Mouse (Mus musculus) intestine, postnatal 0 days (tissue): Measurements from ENCODE around the gene Acrbp. TPM values are rescaled to one million over a fixed set of nuclear protein-coding genes. Genes with fewer than 3 reads are reported as not detected.

ENCODE experiments used
- ATAC-seq: fragments of 200-750 bp; cut with Nextera tagmentation; 2 replicates; pipeline ENCODE4 v1.8.0; 2017; ENCODE audit warnings: mild to moderate bottlenecking, moderate TSS enrichment, moderate library complexity
- H3K27ac ChIP-seq: fragments of 300-500 bp; sonication (generic); 2 replicates; pipeline ENCODE4 v1.5.1; 2014; ENCODE audit warnings: mild to moderate bottlenecking, low read depth, low read length, moderate library complexity
- H3K27me3 ChIP-seq: fragments of 300-500 bp; sonication (generic); replicated peaks from 2 replicates; pipeline ENCODE4 v1.6.1; 2014; ENCODE audit warnings: low read length, mixed read lengths; ENCODE audit not compliant: control insufficient read depth, insufficient read depth
- H3K36me3 ChIP-seq: fragments of 300-500 bp; sonication (generic); 2 replicates; pipeline ENCODE4 v1.6.1; 2014; ENCODE audit warnings: mild to moderate bottlenecking, moderate library complexity; ENCODE audit not compliant: control insufficient read depth, insufficient read depth
- H3K4me1 ChIP-seq: fragments of 300-500 bp; sonication (generic); replicated peaks from 2 replicates; pipeline ENCODE4 v1.6.1; 2014; ENCODE audit warnings: antibody characterized with exemption, low read length, mixed read lengths; ENCODE audit not compliant: control insufficient read depth, insufficient read depth
- H3K4me2 ChIP-seq: fragments of 300-500 bp; sonication (generic); replicated peaks from 2 replicates; pipeline ENCODE4 v1.6.1; 2014; ENCODE audit warnings: low read depth, mild to moderate bottlenecking, moderate library complexity
- H3K4me3 ChIP-seq: fragments of 300-500 bp; sonication (generic); 2 replicates; pipeline ENCODE4 v1.5.1; 2014; ENCODE audit warnings: low read depth, low read length
- H3K9ac ChIP-seq: fragments of 300-500 bp; sonication (generic); 2 replicates; pipeline ENCODE4 v1.6.1; 2014; ENCODE audit warnings: mild to moderate bottlenecking, low read depth, low read length
- H3K9me3 ChIP-seq: fragments of 300-500 bp; sonication (generic); 2 replicates; pipeline ENCODE4 v1.6.1; 2016; ENCODE audit warnings: mixed run types; ENCODE audit not compliant: control insufficient read depth
- CTCF ChIP-seq: sonication (generic); IDR thresholded peaks from 2 replicates; pipeline ENCODE4 v1.5.1; 2016; ENCODE audit warnings: low read depth, mild to moderate bottlenecking, control low read depth, antibody characterized with exemption, moderate library complexity
- WGBS: fragments of 180-500 bp; shearing (Covaris S2); extraction: QIAGEN DNeasy Blood & Tissue Kit; methylation state at CpG from one replicate; pipeline ENCODE4 v1.1.7; 2014; 5-methylcytosine and 5-hydroxymethylcytosine counted together
- polyA plus RNA-seq: library from polyadenylated mRNA; unstranded; fragments of >200 nt; fragmentation: Nextera tagmentation; extraction: Ambion mirVana; gene quantifications from 2 replicates; pipeline ENCODE4 v1.2.1, GENCODE M21; 2015

The Acrbp gene
- polyA plus RNA-seq, 1 experiment from 2014 or later = 3.1 TPM

DNA sequence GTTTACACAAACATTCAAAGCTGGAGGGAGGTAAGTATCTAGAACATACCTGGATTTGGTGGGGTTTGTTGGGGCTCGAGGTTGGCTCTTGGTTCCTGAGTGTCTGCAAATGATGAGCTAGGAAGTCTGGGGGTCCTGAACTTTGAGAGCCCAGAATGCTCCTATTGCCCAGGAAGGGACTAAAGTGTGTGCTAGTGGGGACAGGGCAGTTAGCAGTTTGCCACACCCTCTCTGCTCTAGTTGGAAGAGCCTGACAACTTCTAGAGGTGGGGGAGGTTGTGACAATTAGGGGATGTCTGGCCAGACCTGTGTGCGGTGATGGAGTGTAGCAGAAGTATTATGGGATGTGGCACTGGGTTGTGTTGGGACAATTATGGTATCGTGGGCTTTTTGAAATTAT, 45.4 kb downstream of the Acrbp start:
- Histone ChIP-seq H3K27ac (peak overlapping the region; percentile 91; the same call in 1 of the 2 replicates), H3K4me3 (no peak overlapping the region), H3K9me3 (no peaks in the 10 kb centered on the region), H3K4me2 (no peak overlapping the region), H3K27me3 (no peaks in the 10 kb centered on the region), H3K9ac (no peak overlapping the region), H3K4me1 (peaks cover 19% of the 10 kb centered on the region; the same call in 1 of the 2 replicates), H3K36me3 (peaks cover 5% of the 10 kb centered on the region; the same call in 1 of the 2 replicates)
- no peak for TF ChIP-seq CTCF
- 48% methylated on average over 3 of the region's 3 CpGs for WGBS
- no peak for ATAC-seq

DNA sequence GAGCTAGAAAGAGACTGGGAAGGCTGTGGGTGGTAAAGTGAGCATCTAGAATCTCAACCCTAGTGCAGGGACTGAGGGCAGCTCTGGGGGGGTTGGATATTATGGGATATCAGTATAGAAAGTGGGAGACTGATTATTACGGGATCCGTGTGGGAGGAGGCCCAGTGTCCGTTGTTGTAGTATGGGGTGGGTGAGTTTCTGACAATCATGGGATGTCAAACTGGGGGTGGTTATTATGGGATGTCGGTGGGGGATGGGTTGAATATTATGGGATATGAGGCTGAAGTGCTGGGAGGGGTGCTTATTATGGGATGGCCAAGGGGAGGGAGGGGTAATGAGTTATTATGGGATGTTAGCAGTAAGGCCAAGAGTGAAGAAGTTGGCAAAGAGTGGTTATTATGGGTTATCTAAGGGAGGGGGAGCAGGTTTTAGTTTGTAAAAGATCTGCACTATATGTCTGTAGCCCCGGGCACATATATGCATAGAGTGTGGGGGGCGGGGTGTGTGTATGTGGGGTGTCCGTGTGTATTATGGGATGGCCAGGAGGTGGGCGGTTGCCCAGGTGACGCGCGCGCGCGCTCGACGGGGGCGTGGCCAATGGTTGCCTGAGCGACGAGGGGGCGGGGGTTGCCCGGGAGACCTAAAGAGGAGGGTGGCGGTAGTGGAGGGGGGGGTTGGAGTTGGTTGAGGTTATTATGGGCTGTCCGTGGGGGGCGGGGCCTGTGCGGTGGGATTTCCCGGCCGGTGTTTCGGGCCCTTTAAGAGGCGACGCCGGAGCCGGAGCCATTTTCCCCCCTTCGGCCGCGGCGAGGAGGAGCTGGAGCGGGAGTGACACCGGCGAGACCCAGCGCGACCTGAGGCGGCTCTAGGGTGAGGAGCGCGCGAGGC, 46.1 kb downstream of the Acrbp start, which contains the start of gene Chd4:
Gene Chd4, plus strand, starts transcription at position 591 of the 888 bp plus-strand sequence.
- H3K4me3 ChIP-seq = peak within 1 kb of the TSS; percentile 79
- WGBS = 3% methylated on average over 30 of the region's 45 CpGs
- peak; percentile 68 for ATAC-seq
- peaks cover 12% of the 10 kb centered on the region; the same call in 1 of the 2 replicates for H3K4me1 ChIP-seq
- no peaks in the 10 kb centered on the region for H3K27me3 ChIP-seq
- peak within 1 kb of the TSS; percentile 91 for H3K27ac ChIP-seq
- H3K9ac ChIP-seq = peak within 1 kb of the TSS; percentile 91
- H3K9me3 ChIP-seq = no peaks in the 10 kb centered on the region
- peaks cover 13% of the 10 kb centered on the region for H3K36me3 ChIP-seq
- peak within 1 kb of the TSS; percentile 70 for H3K4me2 ChIP-seq
- no peak for TF ChIP-seq CTCF

DNA sequence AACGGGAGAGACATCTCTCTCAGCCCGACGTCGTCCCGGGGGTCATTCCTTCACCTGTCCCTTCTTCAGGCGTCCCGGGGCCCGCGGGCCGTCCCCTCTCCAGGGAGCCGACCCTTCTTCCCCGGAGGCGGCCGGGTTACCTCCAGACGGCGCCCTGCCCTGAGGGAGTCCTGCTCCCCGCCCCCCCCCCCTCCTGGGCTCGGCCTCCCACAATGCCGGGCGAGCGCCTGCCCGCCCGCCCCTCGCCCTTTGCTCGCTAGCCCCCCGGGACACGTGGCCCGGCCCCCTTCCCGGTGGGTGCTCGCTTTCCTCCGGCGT, 46.7 kb downstream of the Acrbp start:
- Histone ChIP-seq H3K9me3 (no peaks in the 10 kb centered on the region), H3K4me2 (peak overlapping the region; percentile 70), H3K36me3 (peaks cover 18% of the 10 kb centered on the region), H3K27me3 (no peaks in the 10 kb centered on the region), H3K27ac (peak overlapping the region; percentile 91), H3K9ac (peak overlapping the region; percentile 91), H3K4me3 (peak overlapping the region; percentile 79), H3K4me1 (peaks cover 12% of the 10 kb centered on the region; the same call in 1 of the 2 replicates)
- ATAC-seq = no peak; the same call in 1 of the 2 replicates
- WGBS = 3% methylated on average over 12 of the region's 32 CpGs
- no peak for TF ChIP-seq CTCF

DNA sequence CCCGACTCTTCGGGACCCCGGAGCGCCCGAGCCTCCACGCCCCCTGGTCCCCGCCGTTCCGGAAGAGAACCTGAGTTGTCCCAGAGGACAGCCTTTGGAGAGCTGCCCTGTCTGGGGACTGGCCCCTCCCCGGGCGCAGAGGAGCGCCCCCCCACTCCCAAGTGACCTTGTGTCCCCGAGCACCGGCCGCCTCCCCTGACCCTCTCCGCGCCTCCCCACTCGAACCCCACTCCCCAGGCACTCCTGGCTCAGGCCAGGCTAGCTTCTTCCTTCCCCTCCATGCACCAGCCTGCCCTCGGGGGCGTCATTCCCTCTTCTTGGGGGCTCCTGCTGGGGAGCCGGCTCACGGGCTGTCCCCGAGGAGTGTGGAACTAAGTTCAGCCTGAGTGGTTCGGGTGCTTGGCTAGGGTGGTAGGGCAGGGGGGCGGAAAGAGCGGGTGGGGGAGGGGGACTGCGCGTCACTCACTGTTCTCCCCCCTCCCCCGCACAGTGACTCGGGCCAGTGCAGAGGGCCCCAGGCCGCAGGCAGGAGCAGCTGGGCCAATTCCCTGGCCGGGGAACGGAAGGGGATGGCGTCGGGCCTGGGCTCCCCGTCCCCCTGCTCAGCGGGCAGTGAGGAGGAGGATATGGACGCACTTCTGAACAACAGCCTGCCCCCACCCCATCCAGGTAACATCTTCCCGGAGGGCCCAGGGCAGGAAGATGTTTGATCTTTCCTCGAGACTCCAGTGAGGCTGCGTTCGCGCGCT, 47.3 kb downstream of the Acrbp start:
- WGBS = 0% methylated on average over 42 of the region's 44 CpGs
- H3K27me3 ChIP-seq = no peaks in the 10 kb centered on the region
- peaks cover 12% of the 10 kb centered on the region; the same call in 1 of the 2 replicates for H3K4me1 ChIP-seq
- peak overlapping the region; percentile 79 for H3K4me3 ChIP-seq
- no peaks in the 10 kb centered on the region for H3K9me3 ChIP-seq
- ATAC-seq = peak; percentile 41
- H3K4me2 ChIP-seq = peak overlapping the region; percentile 70
- peak overlapping the region; percentile 91 for H3K27ac ChIP-seq
- no peak for TF ChIP-seq CTCF
- peaks cover 23% of the 10 kb centered on the region for H3K36me3 ChIP-seq
- H3K9ac ChIP-seq = peak overlapping the region; percentile 91

DNA sequence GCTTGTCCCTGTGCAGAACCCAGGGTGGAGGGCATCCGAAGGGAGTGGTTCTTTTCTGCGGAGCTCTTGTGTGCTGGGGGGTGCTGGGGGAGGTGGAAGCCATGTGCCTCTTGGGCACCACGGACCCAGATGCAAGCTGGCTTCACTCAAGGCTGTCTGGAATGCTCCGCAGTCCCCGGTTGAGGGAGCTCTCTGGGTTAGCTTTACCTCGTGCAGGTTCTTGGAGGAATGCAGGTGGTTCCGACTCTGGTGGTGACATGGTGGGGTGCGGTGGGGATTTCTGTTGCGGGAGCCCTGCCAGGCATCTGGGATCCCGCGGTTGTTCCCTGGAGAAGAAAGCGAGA, 47.8 kb downstream of the Acrbp start:
- ATAC-seq = no peak

DNA sequence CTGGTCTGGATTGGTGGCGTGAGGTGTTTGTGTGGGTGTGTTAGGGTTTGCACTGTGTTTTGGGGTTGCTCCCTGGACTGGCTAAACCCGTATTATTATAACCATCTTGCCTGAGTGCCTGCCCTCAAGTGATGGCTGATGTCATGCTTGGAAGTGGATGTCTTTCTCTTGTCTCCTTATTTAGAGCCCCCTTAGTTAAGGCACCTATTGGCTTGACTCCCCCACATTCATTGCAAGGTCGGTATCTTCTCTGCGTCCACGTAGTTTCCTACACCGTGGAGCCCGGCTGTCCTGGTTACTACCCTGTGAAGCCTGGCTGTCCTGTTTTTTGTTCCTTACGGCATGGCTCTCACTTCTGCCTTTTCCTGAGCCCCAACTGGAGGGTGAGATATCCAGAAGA, 48.5 kb downstream of the Acrbp start:
- 39% methylated on average over 8 of the region's 8 CpGs for WGBS
- Histone ChIP-seq H3K27ac (no peak overlapping the region), H3K9me3 (no peaks in the 10 kb centered on the region), H3K4me1 (peaks cover 12% of the 10 kb centered on the region; the same call in 1 of the 2 replicates), H3K4me3 (peak overlapping the region; percentile 79), H3K4me2 (peak overlapping the region; percentile 70), H3K27me3 (no peaks in the 10 kb centered on the region), H3K9ac (peak overlapping the region; percentile 91; the same call in 1 of the 2 replicates), H3K36me3 (peaks cover 35% of the 10 kb centered on the region)
- ATAC-seq = no peak
- TF ChIP-seq CTCF = no peak

More for the DNA sequence above, 47.8 kb downstream of the Acrbp start:
- Histone ChIP-seq H3K36me3 (peaks cover 29% of the 10 kb centered on the region), H3K9ac (peak overlapping the region; percentile 91), H3K27me3 (no peaks in the 10 kb centered on the region), H3K4me3 (peak overlapping the region; percentile 79), H3K4me1 (peaks cover 12% of the 10 kb centered on the region; the same call in 1 of the 2 replicates), H3K27ac (peak overlapping the region; percentile 91), H3K4me2 (peak overlapping the region; percentile 70), H3K9me3 (no peaks in the 10 kb centered on the region)
- 0 out of 2 replicates have a peak, but pooled peaks have one; percentile 15 for TF ChIP-seq CTCF
- under 1% methylated on average over 12 of the region's 12 CpGs for WGBS
